Mouse (Mus musculus) layer of hippocampus, postnatal 36 days (tissue): ENCODE results near the gene Slc25a43. TPM values are rescaled to one million over a fixed set of nuclear protein-coding genes. Genes with fewer than 3 reads are reported as not detected.

ENCODE experiments used
- DNase-seq, 2 experiments: peaks; one replicate each; pipeline ENCODE4 v3.0.0; 2022
- total RNA-seq, 2 experiments: library from RNA; stranded (reverse); gene quantifications; 2 replicates each; pipeline ENCODE4 v1.2.3; 2021

Slc25a43 gene
- total RNA-seq, 2 experiments from 2014 or later: 0.52 TPM; not detected in 1

GRCm38 (mm10) chrX:36825032-36825431 lies 81.6 kb downstream of the Slc25a43 start:
- DNase-seq: no peak

Other genes starting within 250 kb of the Slc25a43 start
- gene Pgrmc1, start 145.5 kb upstream of the Slc25a43 start, total RNA-seq: 100 to 1,000 TPM; 280 to 313 TPM
- gene Akap17b, start 98.3 kb upstream of the Slc25a43 start, total RNA-seq: 10 to 100 TPM in 1 of 2 experiments, 1 to 10 TPM in 1; 8.3 to 10.4 TPM
- 100 to 1,000 TPM; 336 to 357 TPM for gene Slc25a5, start 52.0 kb downstream of the Slc25a43 start, total RNA-seq
- gene Ube2a, start 130.2 kb downstream of the Slc25a43 start, total RNA-seq: 10 to 100 TPM; 55.9 to 62.0 TPM
- gene C330007P06Rik, start 130.5 kb downstream of the Slc25a43 start, total RNA-seq: 10 to 100 TPM; 40.0 to 44.5 TPM
- 10 to 100 TPM; 31.7 to 33.2 TPM for gene Nkrf, start 159.2 kb downstream of the Slc25a43 start, total RNA-seq
- 10 to 100 TPM; 47.4 to 49.1 TPM for gene Sept6, start 248.1 kb downstream of the Slc25a43 start, total RNA-seq